Mouse (Mus musculus) lung, adult 2 months (tissue): ENCODE measurements around the gene 2410137M14Rik. TPM values are rescaled to one million over a fixed set of nuclear protein-coding genes. Genes with fewer than 3 reads are reported as not detected.

Experiments used
- DNase-seq: peaks from one replicate; pipeline ENCODE4 v3.0.0; 2022
- H3K4me1 ChIP-seq: fragments of 200-500 bp; 2 replicates; pipeline ENCODE4 v1.6.1; 2011; ENCODE audit warnings: low read length; ENCODE audit not compliant: control insufficient read depth, insufficient read depth
- H3K4me3 ChIP-seq: fragments of 200-500 bp; replicated peaks from 2 replicates; pipeline ENCODE3; 2011; ENCODE audit warnings: low read depth, mild to moderate bottlenecking, control low read depth, low read length; ENCODE audit errors: extremely low read depth
- CTCF ChIP-seq: fragments of 200-500 bp; IDR thresholded peaks from 2 replicates; pipeline ENCODE4 v1.5.1; 2011; ENCODE audit warnings: mild to moderate bottlenecking, low read length, control low read depth; ENCODE audit not compliant: insufficient read depth
- POLR2A ChIP-seq: fragments of 200-500 bp; IDR thresholded peaks from 2 replicates; pipeline ENCODE4 v1.6.1; 2011; ENCODE audit warnings: low read depth, mild to moderate bottlenecking, control low read depth, low read length, borderline replicate concordance; ENCODE audit errors: extremely low read depth
- WGBS: fragments of 180-500 bp; shearing (Covaris S2); methylation state at CpG from one replicate; pipeline ENCODE4 v1.1.7; 2018; 5-methylcytosine and 5-hydroxymethylcytosine counted together
- polyA plus RNA-seq: library from polyadenylated mRNA; depleted of rRNA; stranded (reverse); fragments of >200 nt; gene quantifications from 2 replicates; pipeline ENCODE4 v1.2.3, GENCODE M21; 2012

2410137M14Rik gene
- polyA plus RNA-seq, 1 experiment, result 0.14 TPM

GRCm38 (mm10) chr17:36973271-36973787 is 7.7 kb downstream of the 2410137M14Rik start:
- DNase-seq, result no peak
- H3K4me1 ChIP-seq, result no peaks in the 10 kb centered on the region
- no peak for TF ChIP-seq CTCF
- no peak for TF ChIP-seq POLR2A
- 65% methylated on average over 8 of the region's 8 CpGs for WGBS
- no peak overlapping the region for H3K4me3 ChIP-seq

- 53% methylated on average over 3 of the region's 3 CpGs for WGBS
- no peaks in the 10 kb centered on the region for H3K4me1 ChIP-seq
- no peak for DNase-seq
- no peak overlapping the region for H3K4me3 ChIP-seq
- no peak for TF ChIP-seq CTCF
- no peak for TF ChIP-seq POLR2A
Observed at GRCm38 (mm10) chr17:36972791-36973190, 8.2 kb downstream of the 2410137M14Rik start.

DNA sequence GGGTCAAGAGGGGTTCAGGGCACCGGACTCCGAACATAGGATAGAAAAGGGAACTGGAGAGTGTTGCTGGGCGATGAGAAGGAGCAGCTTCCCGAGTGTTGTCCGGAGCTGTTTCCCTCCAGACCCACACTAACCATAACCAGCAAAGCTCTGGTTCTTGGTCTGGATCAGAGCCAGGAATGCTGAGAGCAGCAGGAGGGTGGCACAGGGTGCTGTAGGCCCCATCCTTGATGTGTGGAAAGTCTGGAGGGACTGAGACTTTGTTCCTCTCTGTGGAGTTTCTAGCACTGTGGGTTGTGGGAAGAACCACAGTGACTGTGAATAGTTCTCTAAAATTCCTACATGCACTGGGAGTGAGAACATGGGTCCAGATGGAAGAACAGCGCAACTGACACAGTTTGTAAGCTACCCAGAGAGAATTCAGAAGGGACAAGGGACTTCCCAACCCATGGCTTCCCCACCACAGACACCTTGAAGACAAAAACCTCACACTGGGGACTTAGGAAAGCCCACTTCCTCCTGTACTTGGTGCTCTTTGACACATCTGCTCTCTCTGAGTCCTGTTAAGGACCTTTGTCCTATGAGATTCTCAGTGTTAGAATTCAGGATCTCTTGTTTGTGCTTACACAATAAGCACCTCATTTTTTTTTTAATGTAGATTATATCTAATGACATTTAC is 9.7 kb downstream of the 2410137M14Rik start:
- Histone ChIP-seq H3K4me3 (no peak overlapping the region), H3K4me1 (no peaks in the 10 kb centered on the region)
- no peak for TF ChIP-seq POLR2A
- TF ChIP-seq CTCF, result no peak
- DNase-seq, result no peak
- 71% methylated on average over 6 of the region's 6 CpGs for WGBS

GRCm38 (mm10) chr17:36970316-36970890 is 10.6 kb downstream of the 2410137M14Rik start:
- H3K4me3 ChIP-seq, result no peak overlapping the region
- H3K4me1 ChIP-seq, result no peaks in the 10 kb centered on the region
- 66% methylated on average over 14 of the region's 14 CpGs for WGBS
- DNase-seq, result no peak
- TF ChIP-seq POLR2A, result no peak
- TF ChIP-seq CTCF, result no peak

DNA sequence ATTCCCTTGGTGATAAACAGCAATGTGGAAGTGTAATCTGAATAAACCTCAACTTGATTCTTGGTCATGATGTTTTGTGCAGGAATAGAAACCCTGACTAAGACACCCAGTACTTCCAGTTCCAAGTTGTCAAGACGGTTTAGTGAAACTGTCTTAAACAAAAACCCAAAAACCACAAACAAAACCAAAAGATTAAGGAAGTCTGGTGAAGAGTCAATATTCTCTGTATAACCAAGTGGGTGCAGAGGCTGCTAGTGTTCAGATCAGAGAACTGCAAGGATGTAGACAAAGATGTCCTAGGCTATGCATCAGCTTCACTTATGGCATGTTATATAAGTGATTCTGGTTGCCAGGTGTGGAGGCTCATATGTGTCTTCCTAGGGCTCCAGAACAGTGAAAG is 14.2 kb downstream of the 2410137M14Rik start:
- no peaks in the 10 kb centered on the region for H3K4me1 ChIP-seq
- 73% methylated on average over 1 of the region's 1 CpGs for WGBS
- no peak for DNase-seq
- no peak overlapping the region for H3K4me3 ChIP-seq
- no peak for TF ChIP-seq POLR2A
- no peak for TF ChIP-seq CTCF

GRCm38 (mm10) chr17:36961125-36961524 is 19.9 kb downstream of the 2410137M14Rik start:
- 54% methylated on average over 1 of the region's 1 CpGs for WGBS

DNA sequence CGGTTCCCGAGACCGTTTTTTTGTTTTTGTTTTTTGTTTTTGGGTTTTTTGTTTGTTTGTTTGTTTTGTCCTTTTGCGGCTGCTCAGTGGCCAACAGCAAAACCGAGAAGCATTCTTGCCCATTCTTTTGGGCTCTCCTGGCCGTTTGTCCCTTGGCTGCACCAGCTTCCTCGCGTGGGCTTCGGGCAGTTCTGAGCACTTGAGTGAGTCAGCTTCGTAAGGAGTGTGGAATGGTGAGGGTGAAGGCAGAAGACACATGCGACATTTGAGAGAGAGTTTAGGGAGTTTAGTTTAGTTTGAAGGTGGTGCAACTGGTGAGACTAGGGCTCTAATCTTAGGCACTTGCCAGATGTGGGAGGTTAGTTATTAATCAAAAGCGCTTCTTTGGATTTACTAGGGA is 22.2 kb downstream of the 2410137M14Rik start:
- TF ChIP-seq CTCF (no peak), POLR2A (no peak)
- WGBS, result 11% methylated on average over 12 of the region's 12 CpGs
- DNase-seq, result no peak
- H3K4me3 ChIP-seq, result peak overlapping the region; percentile 88
- H3K4me1 ChIP-seq, result peaks cover 6% of the 10 kb centered on the region

More at GRCm38 (mm10) chr17:36961125-36961524, 19.9 kb downstream of the 2410137M14Rik start:
- TF ChIP-seq POLR2A (no peak), CTCF (no peak)
- no peak for DNase-seq
- Histone ChIP-seq H3K4me1 (peaks cover 6% of the 10 kb centered on the region), H3K4me3 (no peak overlapping the region)

GRCm38 (mm10) chr17:36957999-36958743 is 22.9 kb downstream of the 2410137M14Rik start, which contains the start of the genes Znrd1 and Znrd1as:
Gene Znrd1 (minus strand): TSS chr17:36958559.
Gene Znrd1as (plus strand): TSS chr17:36958592.
- peak; percentile 88 for DNase-seq
- H3K4me1 ChIP-seq, result peaks cover 6% of the 10 kb centered on the region
- peak within 1 kb of the TSS; percentile 88 for H3K4me3 ChIP-seq
- TF ChIP-seq POLR2A (peak; percentile 77; the same call in 1 of the 2 replicates), CTCF (no peak)
- WGBS, result under 1% methylated on average over 46 of the region's 46 CpGs

GRCm38 (mm10) chr17:36953062-36953461 is 28.0 kb downstream of the 2410137M14Rik start:
- no peak for DNase-seq
- TF ChIP-seq POLR2A, result no peak
- TF ChIP-seq CTCF, result no peak
- H3K4me3 ChIP-seq, result no peak overlapping the region
- WGBS, result 70% methylated on average over 1 of the region's 1 CpGs
- H3K4me1 ChIP-seq, result peaks cover 4% of the 10 kb centered on the region

DNA sequence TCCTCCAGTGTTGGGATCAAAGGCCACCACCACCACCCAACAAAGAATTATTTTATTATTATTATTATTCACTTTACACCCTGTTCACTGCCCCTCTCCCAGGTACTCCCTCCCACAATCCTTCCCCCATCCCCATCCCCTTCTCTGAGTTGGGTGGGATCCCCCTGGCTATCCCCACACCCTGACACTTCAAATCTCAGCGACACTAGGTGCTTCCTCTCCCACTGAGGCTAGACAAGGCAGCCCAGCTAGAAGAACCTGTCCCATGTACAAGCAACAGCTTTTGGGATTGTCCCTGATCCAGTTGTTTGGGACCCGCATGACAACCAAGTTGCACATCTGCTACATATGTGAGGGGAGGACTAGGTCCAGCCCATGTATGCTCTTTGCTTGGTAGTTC is 28.4 kb downstream of the 2410137M14Rik start:
- no peak for DNase-seq
- TF ChIP-seq CTCF, result no peak
- peaks cover 3% of the 10 kb centered on the region for H3K4me1 ChIP-seq
- WGBS, result 95% methylated on average over 2 of the region's 2 CpGs
- H3K4me3 ChIP-seq, result no peak overlapping the region
